Mouse (Mus musculus): Measurements from ENCODE around the gene Wrap73.

Wrap73 gene

DNA sequence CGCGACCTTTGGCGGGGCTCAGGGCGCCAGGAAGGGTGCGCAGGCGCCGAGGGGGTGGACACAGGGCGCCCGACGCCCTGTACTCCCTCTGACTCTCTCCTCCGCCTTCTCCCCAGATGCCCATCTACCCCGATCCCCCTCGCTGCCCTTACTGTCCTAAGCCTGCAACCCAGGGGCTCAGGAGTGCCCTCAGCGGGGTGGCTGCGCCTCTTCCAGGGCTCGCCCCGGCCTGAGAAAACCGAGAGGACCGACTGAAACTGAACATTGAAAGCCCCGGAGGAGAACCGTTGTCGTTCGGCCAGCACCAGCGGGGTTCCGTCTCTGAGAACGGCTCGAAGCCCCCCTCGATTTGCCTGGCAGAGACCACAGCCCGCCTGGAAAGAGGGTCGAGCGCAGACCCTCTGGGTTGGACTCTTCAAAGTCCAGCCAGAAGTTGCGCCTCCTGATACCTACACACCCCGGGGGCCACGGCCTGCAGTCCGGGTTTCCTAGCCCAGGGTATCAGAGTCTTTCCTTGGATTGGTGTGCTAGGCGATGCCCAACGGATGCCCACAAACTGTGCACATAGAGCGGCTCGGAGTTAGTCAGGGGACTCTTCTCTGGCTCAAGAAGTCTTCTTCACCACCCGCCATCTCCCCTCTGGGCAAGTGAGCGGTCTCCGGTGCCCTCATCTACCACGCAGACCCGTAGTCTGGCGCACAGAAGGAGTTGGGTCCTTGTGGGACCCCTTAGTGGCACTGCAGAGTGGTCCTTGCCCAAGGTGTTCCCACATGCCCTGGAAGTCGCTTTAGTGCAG, 1.8 kb upstream of the Wrap73 start:
- DNase-seq, result no peak

- DNase-seq, result no peak
Measured at GRCm38 (mm10) chr4:154141009-154141867, 934 bp upstream of the Wrap73 start.

GRCm38 (mm10) chr4:154144712-154145111, 2.5 kb downstream of the Wrap73 start:
- no peak for DNase-seq

GRCm38 (mm10) chr4:154146342-154146741, 4.2 kb downstream of the Wrap73 start:
- no peak for DNase-seq

- DNase-seq, result no peak
Measured at GRCm38 (mm10) chr4:154154104-154154503, 11.9 kb downstream of the Wrap73 start.

DNA sequence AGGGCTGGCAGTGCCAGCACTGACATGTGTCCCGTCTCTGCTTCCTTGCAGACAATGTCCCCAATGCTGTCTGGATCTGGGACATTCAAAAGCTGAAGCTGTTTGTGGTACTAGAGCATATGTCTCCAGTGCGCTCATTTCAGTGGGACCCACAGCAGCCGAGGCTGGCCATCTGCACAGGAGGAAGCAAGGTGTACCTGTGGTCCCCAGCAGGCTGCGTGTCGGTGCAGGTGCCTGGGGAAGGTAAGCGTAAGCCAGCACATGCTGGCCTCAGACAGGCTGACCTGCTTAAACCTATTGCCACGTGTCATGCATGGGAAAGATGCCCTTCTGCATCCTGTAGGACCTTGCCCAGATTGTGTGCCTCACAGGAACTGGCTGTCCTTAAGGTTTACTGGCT, 13.9 kb downstream of the Wrap73 start:
- no peak for DNase-seq

- no peak for DNase-seq
Measured at GRCm38 (mm10) chr4:154157970-154158662, 15.9 kb downstream of the Wrap73 start.

DNA sequence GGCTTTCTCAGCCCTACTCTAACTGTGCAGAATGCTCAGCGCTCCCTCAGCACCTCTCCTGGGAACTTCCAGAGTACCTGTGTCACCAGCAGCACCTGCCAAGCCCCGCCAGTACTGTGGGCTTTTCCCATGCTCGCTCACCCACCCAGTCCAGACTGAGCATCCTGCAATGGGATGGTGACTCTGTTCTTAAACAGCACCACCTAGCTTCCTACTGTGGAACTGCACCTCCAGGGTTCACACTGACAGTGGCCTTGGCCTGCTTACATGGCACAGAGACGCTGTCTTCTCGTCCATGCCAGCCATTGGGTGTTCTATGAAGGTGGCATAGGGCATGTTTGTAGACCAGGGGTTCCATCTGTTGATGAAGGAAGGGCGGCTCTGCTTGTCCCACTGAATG, 16.8 kb downstream of the Wrap73 start:
- peak; percentile 90 for DNase-seq

DNA sequence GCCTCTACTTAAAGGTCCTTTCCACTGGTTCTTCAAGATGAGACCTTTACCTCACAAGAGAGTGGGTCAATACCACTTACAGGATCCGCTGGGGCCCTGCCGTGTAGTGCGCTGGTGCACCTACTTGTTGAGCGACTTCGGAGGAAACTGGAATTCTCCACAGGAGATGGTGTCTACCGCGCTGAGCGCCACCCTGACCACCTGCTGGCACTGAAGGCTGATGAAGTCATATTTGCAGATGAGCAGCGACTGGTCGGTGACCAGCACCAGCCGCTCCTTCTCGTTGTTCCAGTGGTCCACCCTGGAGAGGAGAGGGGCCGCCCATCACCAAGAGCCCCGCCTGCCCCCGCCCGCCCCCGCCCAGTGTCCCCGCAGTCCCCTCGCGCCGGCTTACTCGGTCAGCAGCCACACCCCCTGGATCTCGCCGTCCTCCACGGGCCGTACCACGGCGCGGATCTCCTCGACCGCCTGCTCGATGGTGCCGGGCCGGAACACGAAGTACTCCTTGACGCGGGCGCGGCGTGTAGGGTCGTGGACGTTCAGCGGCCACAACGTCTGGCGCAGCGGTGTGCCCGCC, 17.9 kb downstream of the Wrap73 start:
- DNase-seq, result peak; percentile 35

DNA sequence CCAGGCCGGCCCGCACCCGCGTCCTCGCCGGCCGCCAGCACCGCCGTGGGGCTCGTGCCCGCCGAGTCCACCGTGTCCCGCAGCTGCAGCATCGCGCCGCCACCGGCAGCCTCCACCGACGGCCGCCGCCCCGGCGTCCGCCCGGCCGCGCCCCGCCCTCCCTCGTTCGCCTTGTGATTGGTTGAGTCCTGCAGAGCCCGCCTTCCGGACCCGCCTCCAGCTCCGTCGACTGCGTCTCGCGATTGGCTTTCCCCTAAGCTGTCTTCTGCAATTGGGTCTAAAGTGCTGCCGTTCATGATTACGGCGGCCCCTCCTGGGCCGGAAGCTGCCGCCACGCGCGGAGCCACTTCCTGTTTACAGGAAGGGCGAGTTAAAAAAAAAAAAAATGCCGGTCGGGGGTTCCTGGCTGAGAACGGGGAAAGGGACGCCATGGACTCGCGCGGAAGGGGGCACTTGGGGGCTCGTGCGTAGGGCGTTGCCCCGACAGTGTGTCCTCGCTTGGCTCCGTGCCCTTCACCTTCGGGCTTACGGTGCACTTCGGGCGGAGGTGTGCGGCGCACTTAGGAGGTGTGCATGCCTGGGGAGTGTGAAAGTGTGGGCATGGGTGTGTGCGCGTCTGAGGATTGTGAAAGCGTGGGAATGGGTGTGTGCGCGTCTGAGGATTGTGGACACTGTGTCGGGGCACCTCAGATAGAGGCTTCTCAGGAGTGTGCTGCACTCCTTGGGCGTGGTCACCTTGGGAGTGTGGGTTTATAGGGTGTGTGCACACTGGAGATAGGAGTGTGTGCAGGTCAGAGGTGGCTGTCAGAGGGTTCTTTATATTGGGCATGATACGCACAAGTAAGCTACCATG, 18.6 kb downstream of the Wrap73 start, which contains the start of gene Tprgl:
Gene Tprgl, minus strand, starts transcription at position 129 of the 853 bp plus-strand sequence.
- peak; percentile 98 for DNase-seq

GRCm38 (mm10) chr4:154163296-154163695, 21.1 kb downstream of the Wrap73 start:
- peak; percentile 73 for DNase-seq

- DNase-seq, result peak; percentile 63
Measured at GRCm38 (mm10) chr4:154167053-154167452, 24.9 kb downstream of the Wrap73 start.

DNA sequence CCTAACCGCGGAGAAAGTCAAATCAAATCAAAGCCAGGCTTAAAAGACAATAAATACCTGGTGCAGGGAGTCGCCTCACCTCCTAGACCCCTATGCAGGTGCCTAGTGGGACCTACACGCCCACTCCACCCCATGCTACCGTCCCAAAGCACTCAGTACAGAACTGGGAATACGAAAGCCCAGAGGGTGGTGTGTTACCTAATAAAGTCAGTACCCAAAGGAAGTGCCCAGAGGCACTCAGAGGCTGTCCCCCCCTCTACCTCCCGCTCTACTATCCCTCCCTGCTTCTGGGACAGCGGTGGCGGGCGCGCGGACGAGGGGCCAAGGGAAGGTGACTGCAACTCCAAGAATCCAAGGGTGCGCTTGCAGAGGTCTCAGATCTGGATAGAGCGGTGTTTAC, 27.8 kb downstream of the Wrap73 start:
- DNase-seq, result no peak

DNA sequence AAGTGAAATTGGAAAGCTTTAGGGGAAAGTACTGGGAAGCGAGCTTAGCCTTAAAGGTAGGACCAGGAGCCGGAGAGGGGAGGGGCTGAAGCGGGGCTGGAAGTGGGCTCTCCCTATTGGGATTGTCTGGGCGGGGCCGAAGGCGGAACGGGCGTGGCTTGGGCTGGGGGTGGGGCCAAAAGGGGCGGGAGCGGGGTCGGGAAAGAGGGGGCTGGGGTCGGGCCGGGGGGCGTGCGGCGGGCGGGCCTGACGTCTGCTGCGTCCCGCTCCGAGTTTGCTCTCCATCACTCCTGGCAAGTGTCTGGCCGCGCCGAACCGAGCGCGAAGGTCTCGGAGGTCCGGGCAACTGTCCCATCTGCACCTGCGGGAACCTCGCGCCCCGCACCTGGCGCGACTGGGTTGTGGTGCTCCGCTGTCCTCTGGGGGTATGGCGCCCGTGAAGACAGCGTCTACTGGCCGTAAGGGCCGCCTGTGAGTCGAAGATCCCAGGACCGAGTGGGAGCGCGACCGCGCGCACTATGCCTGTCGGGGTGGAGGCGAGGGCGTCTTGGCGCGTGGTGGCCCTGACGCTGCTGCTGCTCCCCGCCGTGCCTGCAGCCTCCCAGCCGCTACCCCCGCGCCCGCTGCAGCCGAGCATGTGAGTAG, 28.5 kb downstream of the Wrap73 start, which contains the start of gene Megf6:
Gene Megf6, plus strand, starts transcription at position 225 of the 645 bp plus-strand sequence.
- no peak for DNase-seq

DNA sequence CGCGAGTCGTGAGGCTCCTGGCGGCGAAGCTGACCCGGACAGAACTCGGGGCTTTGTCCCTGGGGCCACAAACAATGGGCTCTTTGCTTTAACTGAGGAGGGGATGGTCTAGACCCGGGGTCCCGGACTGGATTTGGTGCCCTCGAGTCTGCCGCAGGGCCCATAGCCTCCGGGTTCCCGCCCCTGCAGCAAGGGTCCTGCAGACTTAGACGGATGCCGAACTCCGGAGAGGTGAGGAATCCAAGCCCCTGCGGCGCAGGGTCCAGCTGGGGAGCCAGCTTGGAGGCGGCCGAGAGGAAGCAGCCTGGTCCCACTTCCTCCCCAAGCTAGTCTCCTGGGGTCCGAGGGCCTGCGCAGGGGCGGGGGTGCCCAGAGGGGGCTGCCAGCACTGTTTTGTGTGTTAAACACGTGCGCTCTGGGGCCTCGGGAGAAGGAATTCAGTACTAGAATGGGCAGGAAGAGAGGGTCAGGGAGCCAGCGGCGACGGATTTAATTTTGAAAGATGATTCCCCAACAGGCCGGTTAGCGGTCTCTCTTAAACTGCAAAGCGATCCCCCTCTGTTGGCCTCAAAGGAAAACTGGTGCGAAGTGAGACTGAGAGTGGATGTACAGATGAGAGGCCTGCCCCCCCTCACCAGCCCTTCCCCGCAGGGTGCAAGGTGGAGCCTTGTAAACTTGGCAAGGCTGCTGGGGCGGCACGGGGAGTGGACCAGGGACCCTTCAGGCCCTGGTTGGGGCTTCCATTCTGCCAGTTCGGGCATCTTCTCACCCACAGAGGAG, 29.2 kb downstream of the Wrap73 start:
- no peak for DNase-seq

DNA sequence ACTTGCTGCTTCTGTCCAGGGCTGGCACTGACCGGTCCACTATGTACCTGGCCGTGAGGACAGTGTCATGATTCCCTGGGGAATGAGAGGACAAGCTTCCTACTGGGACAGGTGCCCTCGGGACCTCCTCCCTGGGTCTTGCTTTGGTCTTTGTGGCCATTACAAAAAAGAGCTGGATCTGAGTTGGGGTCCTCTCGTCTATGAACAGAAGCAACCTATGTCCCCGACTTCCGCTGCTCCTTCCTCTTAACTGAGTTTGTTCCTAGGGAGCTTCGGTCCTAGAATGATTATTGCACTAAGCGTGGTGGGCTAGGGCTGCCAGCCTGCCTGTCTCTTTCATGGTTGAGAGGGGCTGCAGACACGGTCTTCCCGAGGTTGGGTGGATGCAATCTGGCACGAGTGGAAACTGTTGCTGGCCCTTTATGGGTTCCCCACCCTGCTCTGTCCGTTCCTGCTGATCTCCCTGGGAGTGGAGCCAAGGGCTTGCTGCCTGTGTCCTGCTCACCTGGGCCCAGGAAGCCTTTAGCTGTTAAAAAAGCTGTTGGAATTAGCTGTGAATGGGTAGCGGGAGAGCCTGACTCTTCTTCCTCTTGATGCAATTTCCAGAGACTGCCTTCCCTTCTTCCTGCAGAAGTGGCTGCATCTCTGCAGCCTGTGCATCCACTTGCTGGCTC, 29.9 kb downstream of the Wrap73 start:
- DNase-seq, result no peak

- DNase-seq, result no peak
Measured at GRCm38 (mm10) chr4:154177257-154177656, 35.1 kb downstream of the Wrap73 start.

DNA sequence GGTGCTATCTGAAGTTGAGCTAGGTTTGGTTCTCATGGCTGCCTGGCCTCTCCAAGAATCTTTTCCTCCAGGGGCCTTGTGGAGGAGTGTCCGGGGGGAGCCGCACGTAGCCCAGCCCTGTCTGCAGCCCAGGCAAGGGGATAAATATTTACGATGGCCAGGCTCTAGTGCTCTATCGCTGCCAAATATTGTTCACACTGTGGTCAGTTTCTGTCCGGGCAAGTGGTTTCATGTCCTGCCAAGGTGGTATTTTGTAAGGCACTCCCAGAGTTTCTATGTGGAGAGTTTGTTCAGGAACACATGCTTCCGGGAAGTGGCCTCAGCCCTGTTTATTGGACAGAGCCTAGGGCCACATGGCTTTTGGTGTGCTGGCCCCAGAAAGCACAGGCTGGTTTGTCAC, 38.8 kb downstream of the Wrap73 start:
- DNase-seq, result no peak

DNA sequence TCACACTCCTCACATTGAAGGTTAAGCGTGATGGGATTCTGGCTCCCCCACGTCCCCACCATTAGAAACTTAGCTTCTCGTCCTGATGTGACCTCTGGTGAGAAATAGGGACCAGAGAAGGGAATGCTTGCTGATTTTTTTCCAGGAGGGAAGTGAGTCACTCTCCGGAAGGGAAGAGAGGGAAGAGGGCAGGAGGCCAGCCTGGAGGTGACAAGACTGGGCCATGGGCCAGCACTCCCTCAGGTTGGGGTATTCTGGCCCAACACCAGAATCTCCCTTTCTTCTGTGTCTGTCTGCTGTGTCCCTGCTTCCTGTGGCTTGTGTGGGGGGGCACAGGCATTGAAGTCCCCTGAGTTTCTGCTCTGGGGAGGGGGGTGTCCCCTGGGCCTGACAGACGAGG, 41.4 kb downstream of the Wrap73 start:
- no peak for DNase-seq

GRCm38 (mm10) chr4:154185001-154185400, 42.8 kb downstream of the Wrap73 start:
- DNase-seq, result no peak

Data from kidney, adult 9 months (tissue).